Mouse (Mus musculus): ENCODE results near the gene Sh3pxd2a.

DNA sequence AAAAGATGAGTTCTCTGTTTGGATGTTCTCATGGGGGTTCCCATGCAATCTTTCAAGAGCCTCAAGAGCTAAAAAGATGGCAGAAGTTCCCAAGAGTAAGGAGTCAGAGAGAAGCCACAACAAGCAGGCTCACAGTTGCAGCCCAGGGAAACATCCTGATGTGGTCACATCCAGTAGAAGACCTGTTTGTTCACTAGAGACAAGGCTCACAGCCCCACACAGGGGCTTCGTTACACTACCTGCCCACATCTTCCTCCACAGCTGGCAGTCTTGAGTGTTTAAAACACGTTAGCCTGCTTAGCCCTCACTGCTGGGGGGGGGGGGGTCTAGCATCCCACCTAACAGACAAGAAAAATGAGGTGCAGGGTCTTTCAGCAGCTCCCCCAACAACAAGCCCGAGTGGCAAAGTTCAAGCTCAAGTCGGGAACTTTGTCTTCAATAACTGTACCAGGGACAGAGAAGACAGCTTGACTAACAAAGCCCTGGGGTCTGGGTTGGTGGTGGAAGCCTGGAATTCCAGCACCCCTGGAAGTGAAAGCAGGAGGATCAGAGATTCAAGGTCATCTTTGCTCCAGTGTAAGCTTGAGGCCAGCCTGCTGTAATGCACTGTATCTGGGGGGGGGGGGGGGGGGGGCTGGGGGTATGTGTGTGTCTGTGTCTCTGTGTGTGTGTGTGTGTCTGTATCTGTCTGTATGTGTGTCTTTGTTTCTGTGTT is 14.5 kb downstream of the Sh3pxd2a start:
- TF ChIP-seq RCOR1 (IDR thresholded peaks at IDR 0.05; ENCODE audit: low read depth, low read length) (no peak), ETS1 (IDR thresholded peaks at IDR 0.05; ENCODE audit: low read depth, low read length) (no peak), GATA1 (IDR thresholded peaks at IDR 0.05; ENCODE audit: low read depth, low read length) (no peak), CTCF (IDR thresholded peaks at IDR 0.05 in 2 of 3, conservative IDR thresholded peaks at IDR 0.05 in 1 of 3; ENCODE audit: control insufficient read depth in 1 of 3, insufficient read depth in 1 of 3, low read depth in 2 of 3, low read length in 3 of 3, poor library complexity in 1 of 3, severe bottlenecking in 1 of 3) (no peak), ZKSCAN1 (IDR thresholded peaks at IDR 0.05; ENCODE audit: low read depth, low read length) (no peak), JUND (IDR thresholded peaks at IDR 0.05; ENCODE audit: low read depth, low read length) (no peak), POLR2AphosphoS2 (IDR thresholded peaks at IDR 0.05; ENCODE audit: low read length) (no peak), CHD1 (IDR thresholded peaks at IDR 0.05; ENCODE audit: low read depth, low read length) (no peak), EP300 (IDR thresholded peaks at IDR 0.05; ENCODE audit: low read depth in 1 of 2, low read length in 2 of 2) (no peak), TCF12 (IDR thresholded peaks at IDR 0.05; ENCODE audit: low read depth, low read length) (no peak), MAFK (IDR thresholded peaks at IDR 0.05; ENCODE audit: borderline replicate concordance, low read depth, low read length) (no peak), MAX (IDR thresholded peaks at IDR 0.05; ENCODE audit: low read length) (no peak), TBP (IDR thresholded peaks at IDR 0.05; ENCODE audit: low read depth, low read length) (no peak), HCFC1 (IDR thresholded peaks at IDR 0.05; ENCODE audit: low read depth, low read length) (no peak)
